Mouse (Mus musculus): ENCODE measurements around the gene Pmm1. TPM values are rescaled to one million over a fixed set of nuclear protein-coding genes. Genes with fewer than 3 reads are reported as not detected.

Gene Pmm1
- total and polyA plus RNA-seq, 3 experiments, result 51.8 to 140 (median 128) TPM

DNA sequence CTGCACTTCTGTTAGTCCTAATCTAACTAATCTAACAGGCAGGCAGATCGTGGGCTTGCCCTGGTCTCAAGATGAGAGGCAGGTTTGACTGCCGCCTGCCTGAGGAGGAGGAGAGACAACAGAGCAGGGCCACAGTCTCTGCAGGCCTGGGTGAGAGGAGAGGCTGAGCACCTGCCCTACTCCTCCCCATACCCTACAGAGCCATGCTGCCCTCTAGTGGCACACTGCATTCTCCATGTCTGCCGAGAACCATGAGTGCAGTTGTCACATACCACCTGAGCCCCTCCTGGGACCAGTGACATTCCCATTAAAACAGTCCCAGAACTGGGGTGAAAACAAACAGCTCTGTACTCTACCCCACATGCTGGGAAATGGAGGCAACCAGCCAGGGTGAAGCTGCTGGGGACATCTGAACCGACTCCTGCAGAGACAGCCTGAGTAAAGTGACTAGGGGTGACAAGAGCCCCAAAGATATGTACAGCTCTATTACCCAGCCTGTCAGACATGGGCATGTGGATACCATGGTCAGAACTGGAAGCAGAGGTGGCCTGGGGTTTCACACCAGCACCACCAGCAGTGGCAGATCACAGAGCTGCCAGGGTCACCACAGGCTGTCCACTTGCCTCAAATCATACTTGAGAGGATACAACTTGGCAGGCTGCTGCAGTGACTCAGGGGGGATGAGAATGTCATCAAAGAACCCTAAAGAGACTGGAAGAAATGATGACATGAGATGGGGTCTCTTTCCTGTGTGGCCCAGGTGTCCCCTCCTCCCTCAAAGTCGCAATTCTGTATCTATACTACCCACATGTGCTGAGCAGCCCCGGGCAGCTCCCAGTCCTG, 42.9 kb downstream of the Pmm1 start:
- TF ChIP-seq CHD2 (IDR thresholded peaks at IDR 0.05; ENCODE audit: low read length), result no peak
- no peak for TF ChIP-seq HCFC1 (IDR thresholded peaks at IDR 0.05; ENCODE audit: low read depth, low read length)
- TF ChIP-seq TBP (conservative IDR thresholded peaks at IDR 0.05; ENCODE audit: low read depth, low read length), result no peak
- no peak for TF ChIP-seq CHD1 (IDR thresholded peaks at IDR 0.05; ENCODE audit: low read depth, low read length)
- peak; percentile 76 for TF ChIP-seq RAD21 (IDR thresholded peaks at IDR 0.05; ENCODE audit: low read depth, low read length)
- no peak for TF ChIP-seq KAT2A (IDR thresholded peaks at IDR 0.05; ENCODE audit: insufficient replicate concordance, low read length)
- peak; percentile 87 for TF ChIP-seq CTCF (conservative IDR thresholded peaks at IDR 0.05 in 1 of 2, IDR thresholded peaks at IDR 0.05 in 1 of 2; ENCODE audit: low read depth in 2 of 2, low read length in 2 of 2)
- no peak for TF ChIP-seq NELFE (IDR thresholded peaks at IDR 0.05; ENCODE audit: low read depth, low read length)
- TF ChIP-seq JUN (IDR thresholded peaks at IDR 0.05; ENCODE audit: insufficient read depth, low read depth, low read length), result no peak
- TF ChIP-seq MYC (IDR thresholded peaks at IDR 0.05; ENCODE audit: low read depth, low read length), result no peak
- TF ChIP-seq ZC3H11A (IDR thresholded peaks at IDR 0.05; ENCODE audit: low read depth, low read length), result peak; percentile 12; the same call in 1 of the 2 replicates
- TF ChIP-seq ZMIZ1 (IDR thresholded peaks at IDR 0.05; ENCODE audit: low read depth, low read length), result no peak
- TF ChIP-seq PAX5 (IDR thresholded peaks at IDR 0.05; ENCODE audit: low read length), result no peak
- TF ChIP-seq MEF2A (IDR thresholded peaks at IDR 0.05; ENCODE audit: borderline replicate concordance, low read depth, low read length), result no peak
- TF ChIP-seq IRF4 (IDR thresholded peaks at IDR 0.05; ENCODE audit: low read depth, low read length), result 0 out of 2 replicates have a peak, but pooled peaks have one; percentile 30
- no peak for TF ChIP-seq EP300 (IDR thresholded peaks at IDR 0.05; ENCODE audit: low read length)
- TF ChIP-seq POLR2A (IDR thresholded peaks at IDR 0.05; ENCODE audit: low read depth, low read length), result no peak
- no peak for TF ChIP-seq NRF1 (IDR thresholded peaks at IDR 0.05; ENCODE audit: low read depth, low read length)
- TF ChIP-seq MAFK (IDR thresholded peaks at IDR 0.05; ENCODE audit: insufficient replicate concordance, low read length), result no peak
- peak; percentile 74 for TF ChIP-seq SMC3 (IDR thresholded peaks at IDR 0.05; ENCODE audit: low read depth, low read length)
- no peak for TF ChIP-seq JUND (conservative IDR thresholded peaks at IDR 0.05; ENCODE audit: low read depth, low read length)
- TF ChIP-seq ELF1 (IDR thresholded peaks at IDR 0.05; ENCODE audit: low read depth, low read length), result no peak
- no peak for TF ChIP-seq ZNF384 (IDR thresholded peaks at IDR 0.05; ENCODE audit: low read depth, low read length)
- TF ChIP-seq BHLHE40 (IDR thresholded peaks at IDR 0.05; ENCODE audit: low read depth, low read length), result no peak
- 0 out of 2 replicates have a peak, but pooled peaks have one; percentile 7 for TF ChIP-seq POLR2AphosphoS2 (IDR thresholded peaks at IDR 0.05; ENCODE audit: low read depth, low read length)
- no peak for TF ChIP-seq E2F4 (IDR thresholded peaks at IDR 0.05; ENCODE audit: insufficient replicate concordance, low read depth, low read length)
- TF ChIP-seq SIN3A (IDR thresholded peaks at IDR 0.05; ENCODE audit: low read length), result no peak
- no peak for TF ChIP-seq TCF12 (IDR thresholded peaks at IDR 0.05; ENCODE audit: low read depth, low read length)
- TF ChIP-seq ETS1 (conservative IDR thresholded peaks at IDR 0.05; ENCODE audit: low read depth, low read length), result no peak
- no peak for TF ChIP-seq USF1 (IDR thresholded peaks at IDR 0.05; ENCODE audit: low read depth, low read length)
- no peak for TF ChIP-seq UBTF (IDR thresholded peaks at IDR 0.05; ENCODE audit: low read depth, low read length)
- 0 out of 2 replicates have a peak, but pooled peaks have one; percentile 32 for TF ChIP-seq MAZ (IDR thresholded peaks at IDR 0.05; ENCODE audit: low read depth, low read length)
- TF ChIP-seq ZKSCAN1 (IDR thresholded peaks at IDR 0.05; ENCODE audit: borderline replicate concordance, low read depth, low read length), result no peak
- no peak for TF ChIP-seq USF2 (conservative IDR thresholded peaks at IDR 0.05; ENCODE audit: low read depth, low read length)
- in situ Hi-C loops (cut with MboI; ENCODE audit: low pct_ligation_motif_present, low pct_unique_long_range_greater_than_20kb, low sequenced_read_pairs), result loop anchor here (25.0 kb wide), 1 partner anchor 206 kb away; no protein-coding TSS in a partner anchor
- Histone ChIP-seq H3K9me3 (replicated peaks; ENCODE audit: low read length) (no peaks in the 10 kb centered on the region), H3K4me1 (ENCODE audit: control insufficient read depth in 1 of 2, insufficient read depth in 2 of 2) (peaks cover 7 to 15% of the 10 kb centered on the region in 2 experiments; a peak in 1 of 4 replicates), H3K4me2 (ENCODE audit: insufficient read depth, low read depth, poor library complexity, severe bottlenecking) (no peak overlapping the region), H3K36me3 (replicated peaks in 1 of 2; ENCODE audit: control insufficient read depth in 1 of 2, insufficient read depth in 1 of 2, low read length in 1 of 2) (peaks cover 54 to 95% of the 10 kb centered on the region in 2 experiments), H3K27me3 (replicated peaks) (no peaks in the 10 kb centered on the region), H3K9ac (ENCODE audit: insufficient read depth, low read depth) (no peak overlapping the region), H3K4me3 (replicated peaks in 1 of 3; ENCODE audit: low read depth in 2 of 3, low read length in 2 of 3, poor library complexity in 1 of 3) (no peak overlapping the region), H3K27ac (ENCODE audit: insufficient read depth, low read depth) (no peak overlapping the region), H3K79me2 (replicated peaks; ENCODE audit: control insufficient read depth, extremely low read depth, insufficient read depth, poor library complexity, severe bottlenecking) (peaks cover 4% of the 10 kb centered on the region; the same call in 1 of the 2 replicates)
- peak; percentile 67 for DNase-seq (ENCODE audit: extremely low read depth)
- dilution Hi-C loops (cut with MboI; ENCODE audit: extremely low pct_ligation_motif_present, extremely low pct_unique_long_range_greater_than_20kb, low sequenced_read_pairs), result no loop called here
